Mouse (Mus musculus) limb, embryonic 15.5 days (tissue): ENCODE measurements around the gene Lig4. TPM values are rescaled to one million over a fixed set of nuclear protein-coding genes. Genes with fewer than 3 reads are reported as not detected.

Experiments
- ATAC-seq: fragments of 200-750 bp; cut with Nextera tagmentation; 2 replicates; pipeline ENCODE4 v1.8.0; 2017; ENCODE audit warnings: low read depth, moderate TSS enrichment; ENCODE audit not compliant: insufficient number of reproducible peaks, low FRiP score, low TSS enrichment
- H3K27ac ChIP-seq: fragments of 300-500 bp; sonication (generic); 2 replicates; pipeline ENCODE4 v1.5.1; 2015; ENCODE audit warnings: moderate library complexity, mild to moderate bottlenecking, inconsistent platforms
- H3K27me3 ChIP-seq: fragments of 300-500 bp; sonication (generic); 2 replicates; pipeline ENCODE4 v1.6.1; 2015; ENCODE audit warnings: inconsistent platforms
- H3K36me3 ChIP-seq: fragments of 300-500 bp; sonication (generic); 2 replicates; pipeline ENCODE4 v1.6.1; 2015; ENCODE audit warnings: inconsistent platforms
- H3K4me1 ChIP-seq: fragments of 300-500 bp; sonication (generic); 2 replicates; pipeline ENCODE4 v1.6.1; 2015; ENCODE audit warnings: inconsistent platforms
- H3K4me2 ChIP-seq: fragments of 300-500 bp; sonication (generic); 2 replicates; pipeline ENCODE4 v1.6.1; 2015; ENCODE audit warnings: mild to moderate bottlenecking, inconsistent platforms
- H3K4me3 ChIP-seq: fragments of 300-500 bp; sonication (generic); 2 replicates; pipeline ENCODE4 v1.5.1; 2015; ENCODE audit warnings: mild to moderate bottlenecking, inconsistent platforms
- H3K9ac ChIP-seq: fragments of 300-500 bp; sonication (generic); 2 replicates; pipeline ENCODE4 v1.6.1; 2015; ENCODE audit warnings: inconsistent platforms
- H3K9me3 ChIP-seq: fragments of 300-500 bp; sonication (generic); 2 replicates; pipeline ENCODE4 v1.6.1; 2016; ENCODE audit warnings: inconsistent platforms
- WGBS: fragments of 180-500 bp; shearing (Covaris S2); methylation state at CpG from one replicate; pipeline ENCODE4 v1.1.7; 2015; 5-methylcytosine and 5-hydroxymethylcytosine counted together
- polyA plus RNA-seq: library from polyadenylated mRNA; unstranded; fragments of >200 nt; fragmentation: Nextera tagmentation; extraction: Ambion mirVana; gene quantifications from 2 replicates; pipeline ENCODE4 v1.2.1, GENCODE M21; 2015

The Lig4 gene
- 4.1 and 4.2 TPM in 2 replicates for polyA plus RNA-seq

- Histone ChIP-seq H3K4me1 (peaks cover 30% of the 10 kb centered on the region), H3K9ac (peak within 1 kb of the TSS; percentile 85), H3K27ac (peak within 1 kb of the TSS; percentile 91), H3K4me3 (peak within 1 kb of the TSS; percentile 86), H3K4me2 (peak within 1 kb of the TSS; percentile 77), H3K36me3 (peaks cover 7% of the 10 kb centered on the region; the same call in 1 of the 2 replicates), H3K9me3 (no peaks in the 10 kb centered on the region), H3K27me3 (no peaks in the 10 kb centered on the region)
- WGBS: under 1% methylated on average over 60 of the region's 68 CpGs
- peak; percentile 78 for ATAC-seq
These were observed at the start of gene Lig4, which contains the start of gene Abhd13 for GRCm38 (mm10) chr8:9977573-9978314. Lig4 (minus strand) TSS chr8:9977686. Abhd13 (plus strand) TSS chr8:9977707.

GRCm38 (mm10) chr8:10017231-10017630, 39.7 kb upstream of the Lig4 start:
- H3K36me3 ChIP-seq: no peaks in the 10 kb centered on the region
- no peak overlapping the region for H3K27ac ChIP-seq
- no peak overlapping the region for H3K4me2 ChIP-seq
- ATAC-seq: no peak
- no peaks in the 10 kb centered on the region for H3K27me3 ChIP-seq
- H3K4me3 ChIP-seq: no peak overlapping the region
- H3K9me3 ChIP-seq: no peaks in the 10 kb centered on the region
- H3K9ac ChIP-seq: no peak overlapping the region
- WGBS: 65% methylated on average over 3 of the region's 3 CpGs
- no peaks in the 10 kb centered on the region for H3K4me1 ChIP-seq

GRCm38 (mm10) chr8:10016252-10016651, 38.8 kb upstream of the Lig4 start:
- 78% methylated on average over 1 of the region's 1 CpGs for WGBS
- Histone ChIP-seq H3K27ac (no peak overlapping the region), H3K9ac (no peak overlapping the region)

GRCm38 (mm10) chr8:10007660-10008028, 30.2 kb upstream of the Lig4 start:
- Histone ChIP-seq H3K4me3 (peak overlapping the region; percentile 27), H3K9ac (no peak overlapping the region), H3K9me3 (no peaks in the 10 kb centered on the region), H3K4me1 (peaks cover 12% of the 10 kb centered on the region), H3K36me3 (no peaks in the 10 kb centered on the region), H3K27me3 (no peaks in the 10 kb centered on the region), H3K27ac (no peak overlapping the region), H3K4me2 (peak overlapping the region; percentile 48)
- WGBS: 38% methylated on average over 6 of the region's 6 CpGs
- ATAC-seq: no peak

More at GRCm38 (mm10) chr8:10016252-10016651, 38.8 kb upstream of the Lig4 start:
- no peaks in the 10 kb centered on the region for H3K4me1 ChIP-seq
- H3K27me3 ChIP-seq: no peaks in the 10 kb centered on the region
- ATAC-seq: no peak
- no peaks in the 10 kb centered on the region for H3K36me3 ChIP-seq
- H3K4me3 ChIP-seq: no peak overlapping the region
- no peak overlapping the region for H3K4me2 ChIP-seq
- no peaks in the 10 kb centered on the region for H3K9me3 ChIP-seq

- Histone ChIP-seq H3K4me1 (peaks cover 12% of the 10 kb centered on the region), H3K4me3 (peak overlapping the region; percentile 27), H3K36me3 (no peaks in the 10 kb centered on the region), H3K9me3 (no peaks in the 10 kb centered on the region), H3K27me3 (no peaks in the 10 kb centered on the region), H3K4me2 (peak overlapping the region; percentile 48), H3K9ac (no peak overlapping the region), H3K27ac (no peak overlapping the region)
- 6% methylated on average over 29 of the region's 29 CpGs for WGBS
- no peak for ATAC-seq
These were observed 29.6 kb upstream of the Lig4 start for GRCm38 (mm10) chr8:10006986-10007659.

GRCm38 (mm10) chr8:10006156-10006985, 28.9 kb upstream of the Lig4 start, which contains the start of gene Tnfsf13b:
Tnfsf13b (plus strand) TSS chr8:10006467.
- ATAC-seq: no peak; the same call in 1 of the 2 replicates
- H3K4me1 ChIP-seq: peaks cover 12% of the 10 kb centered on the region
- H3K9me3 ChIP-seq: no peaks in the 10 kb centered on the region
- no peaks in the 10 kb centered on the region for H3K27me3 ChIP-seq
- no peak within 1 kb of the TSS for H3K9ac ChIP-seq
- 52% methylated on average over 16 of the region's 16 CpGs for WGBS
- H3K27ac ChIP-seq: no peak within 1 kb of the TSS
- peak within 1 kb of the TSS; percentile 27 for H3K4me3 ChIP-seq
- no peaks in the 10 kb centered on the region for H3K36me3 ChIP-seq
- peak within 1 kb of the TSS; percentile 48 for H3K4me2 ChIP-seq

GRCm38 (mm10) chr8:10004115-10004514, 26.6 kb upstream of the Lig4 start:
- no peak overlapping the region for H3K27ac ChIP-seq
- no peak overlapping the region for H3K9ac ChIP-seq
- no peaks in the 10 kb centered on the region for H3K36me3 ChIP-seq
- 79% methylated on average over 7 of the region's 7 CpGs for WGBS
- H3K27me3 ChIP-seq: no peaks in the 10 kb centered on the region
- no peak overlapping the region for H3K4me2 ChIP-seq
- H3K4me3 ChIP-seq: no peak overlapping the region
- peaks cover 12% of the 10 kb centered on the region for H3K4me1 ChIP-seq
- no peak for ATAC-seq
- no peaks in the 10 kb centered on the region for H3K9me3 ChIP-seq

- H3K27me3 ChIP-seq: no peaks in the 10 kb centered on the region
- no peak overlapping the region for H3K9ac ChIP-seq
- no peaks in the 10 kb centered on the region for H3K9me3 ChIP-seq
- no peak overlapping the region for H3K4me3 ChIP-seq
- ATAC-seq: no peak
- H3K36me3 ChIP-seq: peaks cover 5% of the 10 kb centered on the region; the same call in 1 of the 2 replicates
- no peak overlapping the region for H3K27ac ChIP-seq
- H3K4me2 ChIP-seq: no peak overlapping the region
- H3K4me1 ChIP-seq: peaks cover 27% of the 10 kb centered on the region
These were observed 2.7 kb upstream of the Lig4 start for GRCm38 (mm10) chr8:9980188-9980587.

GRCm38 (mm10) chr8:9979746-9980145, 2.3 kb upstream of the Lig4 start:
- H3K36me3 ChIP-seq: peaks cover 5% of the 10 kb centered on the region; the same call in 1 of the 2 replicates
- WGBS: 90% methylated on average over 1 of the region's 1 CpGs
- ATAC-seq: no peak
- no peaks in the 10 kb centered on the region for H3K9me3 ChIP-seq
- H3K4me3 ChIP-seq: no peak overlapping the region
- H3K9ac ChIP-seq: no peak overlapping the region
- no peaks in the 10 kb centered on the region for H3K27me3 ChIP-seq
- H3K4me1 ChIP-seq: peaks cover 30% of the 10 kb centered on the region
- no peak overlapping the region for H3K4me2 ChIP-seq
- no peak overlapping the region for H3K27ac ChIP-seq

- Histone ChIP-seq H3K4me1 (peaks cover 30% of the 10 kb centered on the region), H3K36me3 (peaks cover under 1% of the 10 kb centered on the region; the same call in 1 of the 2 replicates), H3K4me2 (peak overlapping the region; percentile 57), H3K27me3 (no peaks in the 10 kb centered on the region), H3K4me3 (peak overlapping the region; percentile 86), H3K9ac (peak overlapping the region; percentile 85), H3K27ac (no peak overlapping the region), H3K9me3 (no peaks in the 10 kb centered on the region)
- ATAC-seq: no peak
- WGBS: 51% methylated on average over 18 of the region's 18 CpGs
These were observed 1.2 kb upstream of the Lig4 start for GRCm38 (mm10) chr8:9978475-9979230.

GRCm38 (mm10) chr8:9977016-9977415, 470 bp downstream of the Lig4 start:
- Histone ChIP-seq H3K27ac (peak overlapping the region; percentile 91), H3K4me3 (peak overlapping the region; percentile 86), H3K9me3 (no peaks in the 10 kb centered on the region), H3K4me1 (peaks cover 30% of the 10 kb centered on the region), H3K27me3 (no peaks in the 10 kb centered on the region), H3K36me3 (peaks cover 14% of the 10 kb centered on the region), H3K9ac (0 out of 2 replicates have a peak overlapping the region, but pooled peaks have one; percentile 4), H3K4me2 (peak overlapping the region; percentile 57)
- no peak for ATAC-seq
- WGBS: 26% methylated on average over 15 of the region's 15 CpGs
